Mouse (Mus musculus): ENCODE data around the gene Cxcl12.

DNA sequence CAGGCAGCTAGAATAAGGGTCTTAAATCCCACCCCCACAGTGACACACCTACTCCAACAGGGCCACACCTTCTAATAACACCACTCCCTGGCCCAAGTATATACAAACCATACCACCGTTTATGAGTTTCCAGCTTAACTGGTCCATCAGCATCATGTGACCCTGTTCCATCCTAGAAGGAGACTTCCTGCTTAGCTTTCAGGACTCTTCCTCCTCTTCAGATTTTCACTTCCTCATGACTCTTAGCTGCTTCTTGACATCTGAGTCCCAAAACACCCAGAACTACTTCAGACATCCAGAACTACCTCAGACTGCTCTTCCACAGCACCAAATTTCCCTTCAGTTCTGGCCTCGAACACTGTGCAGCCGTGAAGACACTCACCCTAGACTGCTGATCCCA lies 22.1 kb downstream of the Cxcl12 start:
- TF ChIP-seq CTCF (IDR thresholded peaks at IDR 0.05; ENCODE audit: extremely low read depth, insufficient read depth, insufficient read length, insufficient replicate concordance) (no peak), POLR2A (IDR thresholded peaks at IDR 0.05; ENCODE audit: low read depth, low read length) (no peak)
